Comparison of ENCODE assay signal across 8 mouse cellular contexts in genomic region chr8:64204167-64204566, GRCm38 (mm10). TPM values are rescaled to one million over a fixed set of nuclear protein-coding genes. Genes with fewer than 3 reads are reported as not detected.
DNase-seq lines count a peak whose midpoint lies in the region; ATAC-seq and TF ChIP-seq lines count a peak whose summit lies in the region.

No protein-coding gene starts in this region.

- peak; percentile 54; the same call in 1 of the 2 replicates for ATAC-seq in embryonic facial prominence, embryonic 12.5 days (ENCODE audit: insufficient number of reproducible peaks, insufficient read depth, low FRiP score, low TSS enrichment)
- ATAC-seq in intestine, embryonic 15.5 days = peak; percentile 68
- ATAC-seq in limb, embryonic 14.5 days (ENCODE audit: low FRiP score, low read depth) = peak; percentile 38
- 0 out of 2 replicates have a peak, but pooled peaks have one; percentile 38 for ATAC-seq in midbrain, postnatal 0 days (ENCODE audit: low FRiP score)

- H3K4me1 ChIP-seq in embryonic facial prominence, embryonic 12.5 days = 0 out of 2 replicates have a peak, but pooled peaks cover 3% of the 10 kb centered on the region
- H3K4me1 ChIP-seq in intestine, embryonic 15.5 days (replicated peaks) = peaks cover 3% of the 10 kb centered on the region; the same call in 1 of the 2 replicates
- peaks cover 15% of the 10 kb centered on the region for H3K4me1 ChIP-seq in limb, embryonic 14.5 days (ENCODE audit: control insufficient read depth, insufficient read depth, low read length)
- H3K4me1 ChIP-seq in midbrain, postnatal 0 days (ENCODE audit: insufficient read depth, low read length) = 0 out of 2 replicates have a peak, but pooled peaks cover 3% of the 10 kb centered on the region

- no peak overlapping the region for H3K9ac ChIP-seq in embryonic facial prominence, embryonic 12.5 days
- H3K9ac ChIP-seq in intestine, embryonic 15.5 days = no peak overlapping the region
- H3K9ac ChIP-seq in limb, embryonic 14.5 days (ENCODE audit: low read depth, low read length, severe bottlenecking) = peak overlapping the region; percentile 67
- no peak overlapping the region for H3K9ac ChIP-seq in midbrain, postnatal 0 days (replicated peaks; ENCODE audit: low read length, poor library complexity, severe bottlenecking)

- 1% methylated on average over 19 of the region's 19 CpGs for WGBS in embryonic facial prominence, embryonic 12.5 days
- 3% methylated on average over 19 of the region's 19 CpGs for WGBS in intestine, embryonic 15.5 days
- WGBS in limb, embryonic 14.5 days = 1% methylated on average over 19 of the region's 19 CpGs
- 2% methylated on average over 19 of the region's 19 CpGs for WGBS in midbrain, postnatal 0 days

- TF ChIP-seq CTCF in midbrain, postnatal 0 days (IDR thresholded peaks at IDR 0.05) = peak; percentile 50

- DNase-seq in layer of hippocampus, postnatal 10 days (ENCODE audit: low spot score in 2 of 2) = peak; percentile 25 to 52
- DNase-seq in layer of hippocampus, adult 9-11 months = no peak
- DNase-seq in heart, adult 11 months = peak; percentile 96
- DNase-seq in limb, embryonic 14.5 days (ENCODE audit: low spot score) = peak; percentile 47
- DNase-seq in midbrain, postnatal 0 days (ENCODE audit: low spot score) = peak; percentile 63
- peak; percentile 23 for DNase-seq in urinary bladder, postnatal 25 days (ENCODE audit: low spot score)

- no peaks in the 10 kb centered on the region for H3K9me3 ChIP-seq in embryonic facial prominence, embryonic 12.5 days
- no peaks in the 10 kb centered on the region for H3K9me3 ChIP-seq in intestine, embryonic 15.5 days
- H3K9me3 ChIP-seq in limb, embryonic 14.5 days (ENCODE audit: control insufficient read depth, low read length) = no peaks in the 10 kb centered on the region
- no peaks in the 10 kb centered on the region for H3K9me3 ChIP-seq in midbrain, postnatal 0 days (ENCODE audit: low read length)

- TF ChIP-seq POLR2A in limb, embryonic 14.5 days (IDR thresholded peaks at IDR 0.05; ENCODE audit: borderline replicate concordance, extremely low read depth, insufficient read depth, insufficient read length) = no peak

- H3K4me2 ChIP-seq in embryonic facial prominence, embryonic 12.5 days (replicated peaks) = peak overlapping the region; percentile 98
- peak overlapping the region; percentile 100 for H3K4me2 ChIP-seq in intestine, embryonic 15.5 days (replicated peaks)
- peak overlapping the region; percentile 97 for H3K4me2 ChIP-seq in limb, embryonic 14.5 days (replicated peaks; ENCODE audit: low read depth, low read length, severe bottlenecking)
- H3K4me2 ChIP-seq in midbrain, postnatal 0 days (ENCODE audit: low read depth, low read length, poor library complexity, severe bottlenecking) = peak overlapping the region; percentile 93

- peaks cover 8% of the 10 kb centered on the region for H3K27me3 ChIP-seq in embryonic facial prominence, embryonic 12.5 days
- no peaks in the 10 kb centered on the region for H3K27me3 ChIP-seq in intestine, embryonic 15.5 days (replicated peaks)
- peaks cover 19% of the 10 kb centered on the region; the same call in 1 of the 2 replicates for H3K27me3 ChIP-seq in limb, embryonic 14.5 days (ENCODE audit: control insufficient read depth, insufficient read depth, low read length)
- H3K27me3 ChIP-seq in midbrain, postnatal 0 days (ENCODE audit: insufficient read depth, low read length) = 0 out of 2 replicates have a peak, but pooled peaks cover 6% of the 10 kb centered on the region

- no peaks in the 10 kb centered on the region for H3K36me3 ChIP-seq in embryonic facial prominence, embryonic 12.5 days
- no peaks in the 10 kb centered on the region for H3K36me3 ChIP-seq in intestine, embryonic 15.5 days
- no peaks in the 10 kb centered on the region for H3K36me3 ChIP-seq in limb, embryonic 14.5 days (ENCODE audit: control insufficient read depth, insufficient read depth, low read length)
- no peaks in the 10 kb centered on the region for H3K36me3 ChIP-seq in midbrain, postnatal 0 days (ENCODE audit: insufficient read depth, low read length)

- H3K4me3 ChIP-seq in embryonic facial prominence, embryonic 12.5 days = peak overlapping the region; percentile 62
- H3K4me3 ChIP-seq in intestine, embryonic 15.5 days (replicated peaks) = peak overlapping the region; percentile 64
- peak overlapping the region; percentile 60 for H3K4me3 ChIP-seq in limb, embryonic 14.5 days (replicated peaks; ENCODE audit: low read length)
- H3K4me3 ChIP-seq in midbrain, postnatal 0 days (ENCODE audit: low read depth, low read length) = peak overlapping the region; percentile 58

- no peak overlapping the region for H3K27ac ChIP-seq in embryonic facial prominence, embryonic 12.5 days
- H3K27ac ChIP-seq in intestine, embryonic 15.5 days = no peak overlapping the region
- no peak overlapping the region for H3K27ac ChIP-seq in limb, embryonic 14.5 days (replicated peaks; ENCODE audit: low read depth, low read length)
- no peak overlapping the region for H3K27ac ChIP-seq in midbrain, postnatal 0 days (ENCODE audit: low read depth, low read length)

RNA-seq across cellular contexts. Expression of gene Tll1, which starts 1.9 kb away (rescaled TPM):
- total RNA-seq in layer of hippocampus, postnatal 10 days (2021) = 1 to 10 TPM; 7.0 to 7.5 TPM
- 4.1 and 5.2 TPM in 2 replicates for polyA plus RNA-seq in embryonic facial prominence, embryonic 12.5 days (2016; fragmentation: Nextera tagmentation; extraction: Ambion mirVana)
- polyA plus RNA-seq in intestine, embryonic 15.5 days (2015; fragmentation: Nextera tagmentation; extraction: Ambion mirVana) = 1.1 TPM in 2 replicates
- polyA plus RNA-seq in limb, embryonic 14.5 days (2012; rRNA removed) = 2.6 TPM in 2 replicates
- 3.2 and 3.6 TPM in 2 replicates for polyA plus RNA-seq in limb, embryonic 14.5 days (2014; fragmentation: Nextera tagmentation; extraction: Ambion mirVana)
- 4.7 and 6.2 TPM in 2 replicates for total RNA-seq in midbrain, postnatal 0 days (2014; rRNA removed)
- 1.3 and 1.6 TPM in 2 replicates for polyA plus RNA-seq in midbrain, postnatal 0 days (2015; fragmentation: Nextera tagmentation; extraction: Ambion mirVana)
